Mouse (Mus musculus): Measurements from ENCODE around the gene Lst1.

DNA sequence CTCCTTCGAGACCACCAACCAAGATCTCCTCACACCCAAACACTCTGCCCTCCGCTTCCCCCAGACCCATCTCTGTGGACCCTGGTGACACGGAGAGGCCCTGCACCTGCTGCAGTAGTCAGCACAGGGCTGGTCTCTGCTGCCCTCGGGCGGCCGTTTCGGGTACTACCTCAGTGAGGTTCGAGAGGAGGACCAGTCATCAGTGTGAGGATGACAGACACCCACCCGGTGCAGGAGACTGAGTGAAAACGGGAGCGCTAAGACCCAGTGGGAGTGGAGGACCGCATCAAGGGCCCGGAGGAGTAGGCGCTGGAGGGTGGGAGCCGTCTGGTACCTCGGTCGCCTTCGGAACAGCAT, 48.1 kb upstream of the Lst1 start:
- TF ChIP-seq POLR2A (IDR thresholded peaks at IDR 0.05; ENCODE audit: insufficient read depth, low read length): no peak
- TF ChIP-seq CTCF (IDR thresholded peaks at IDR 0.05; ENCODE audit: low read depth, low read length): peak; percentile 91
